Mouse (Mus musculus): ENCODE results near the gene Mrpl28. TPM values are rescaled to one million over a fixed set of nuclear protein-coding genes. Genes with fewer than 3 reads are reported as not detected.

Gene Mrpl28
- polyA plus RNA-seq, 1 experiment from 2014 or later: 170 TPM

GRCm38 (mm10) chr17:26122431-26123140 lies 714 bp upstream of the Mrpl28 start:
- no peak for DNase-seq
- H3K9me3 ChIP-seq (ENCODE audit: control insufficient read depth, low read length): no peaks in the 10 kb centered on the region
- WGBS: 54% methylated on average over 5 of the region's 5 CpGs
- H3K36me3 ChIP-seq (ENCODE audit: control insufficient read depth, insufficient read depth, low read length): peaks cover 24% of the 10 kb centered on the region
- H3K27ac ChIP-seq (replicated peaks; ENCODE audit: low read depth, low read length): no peak overlapping the region
- no peak overlapping the region for H3K9ac ChIP-seq (replicated peaks; ENCODE audit: low read length)
- ATAC-seq (ENCODE audit: low FRiP score, low TSS enrichment): no peak
- 0 out of 2 replicates have a peak, but pooled peaks cover 5% of the 10 kb centered on the region for H3K27me3 ChIP-seq (ENCODE audit: control insufficient read depth, insufficient read depth, low read length)
- H3K4me2 ChIP-seq (ENCODE audit: low read length): no peak overlapping the region
- no peak overlapping the region for H3K4me3 ChIP-seq (replicated peaks; ENCODE audit: low read depth, low read length)
- peaks cover 9% of the 10 kb centered on the region for H3K4me1 ChIP-seq (ENCODE audit: control insufficient read depth, insufficient read depth, low read length)

GRCm38 (mm10) chr17:26124560-26124959 lies 1.3 kb downstream of the Mrpl28 start:
- 90% methylated on average over 7 of the region's 7 CpGs for WGBS
- H3K9ac ChIP-seq (replicated peaks; ENCODE audit: low read length): no peak overlapping the region
- ATAC-seq (ENCODE audit: low FRiP score, low TSS enrichment) (no peak), DNase-seq (no peak)
- H3K36me3 ChIP-seq (ENCODE audit: control insufficient read depth, insufficient read depth, low read length): peaks cover 43% of the 10 kb centered on the region
- H3K9me3 ChIP-seq (ENCODE audit: control insufficient read depth, low read length): no peaks in the 10 kb centered on the region
- H3K4me1 ChIP-seq (ENCODE audit: control insufficient read depth, insufficient read depth, low read length): peaks cover 9% of the 10 kb centered on the region
- H3K27me3 ChIP-seq (ENCODE audit: control insufficient read depth, insufficient read depth, low read length): no peaks in the 10 kb centered on the region
- no peak overlapping the region for H3K27ac ChIP-seq (replicated peaks; ENCODE audit: low read depth, low read length)
- H3K4me2 ChIP-seq (ENCODE audit: low read length): peak overlapping the region; percentile 86
- H3K4me3 ChIP-seq (replicated peaks; ENCODE audit: low read depth, low read length): peak overlapping the region; percentile 90

GRCm38 (mm10) chr17:26125226-26125625 lies 1.9 kb downstream of the Mrpl28 start:
- ATAC-seq (ENCODE audit: low FRiP score, low TSS enrichment): no peak
- H3K36me3 ChIP-seq (ENCODE audit: control insufficient read depth, insufficient read depth, low read length): peaks cover 50% of the 10 kb centered on the region

GRCm38 (mm10) chr17:26131062-26131732 lies 7.9 kb downstream of the Mrpl28 start:
- peak; percentile 83 for ATAC-seq (ENCODE audit: low FRiP score, low TSS enrichment)
- Histone ChIP-seq H3K4me2 (ENCODE audit: low read length) (peak overlapping the region; percentile 66), H3K4me1 (ENCODE audit: control insufficient read depth, insufficient read depth, low read length) (peaks cover 13% of the 10 kb centered on the region), H3K9me3 (ENCODE audit: control insufficient read depth, low read length) (no peaks in the 10 kb centered on the region), H3K4me3 (replicated peaks; ENCODE audit: low read depth, low read length) (peak overlapping the region; percentile 44), H3K27me3 (ENCODE audit: control insufficient read depth, insufficient read depth, low read length) (no peaks in the 10 kb centered on the region), H3K27ac (replicated peaks; ENCODE audit: low read depth, low read length) (peak overlapping the region; percentile 85), H3K36me3 (ENCODE audit: control insufficient read depth, insufficient read depth, low read length) (peaks cover 40% of the 10 kb centered on the region), H3K9ac (replicated peaks; ENCODE audit: low read length) (peak overlapping the region; percentile 66)
- peak; percentile 88 for DNase-seq
- WGBS: 32% methylated on average over 18 of the region's 18 CpGs

More at GRCm38 (mm10) chr17:26125226-26125625, 1.9 kb downstream of the Mrpl28 start:
- no peak overlapping the region for H3K4me3 ChIP-seq (replicated peaks; ENCODE audit: low read depth, low read length)
- no peaks in the 10 kb centered on the region for H3K27me3 ChIP-seq (ENCODE audit: control insufficient read depth, insufficient read depth, low read length)
- H3K27ac ChIP-seq (replicated peaks; ENCODE audit: low read depth, low read length): no peak overlapping the region
- 92% methylated on average over 10 of the region's 10 CpGs for WGBS
- no peak overlapping the region for H3K9ac ChIP-seq (replicated peaks; ENCODE audit: low read length)
- peaks cover 9% of the 10 kb centered on the region for H3K4me1 ChIP-seq (ENCODE audit: control insufficient read depth, insufficient read depth, low read length)
- H3K4me2 ChIP-seq (ENCODE audit: low read length): no peak overlapping the region
- no peak for DNase-seq
- H3K9me3 ChIP-seq (ENCODE audit: control insufficient read depth, low read length): no peaks in the 10 kb centered on the region

GRCm38 (mm10) chr17:26131856-26132853 lies 8.9 kb downstream of the Mrpl28 start:
- peak; percentile 79 for DNase-seq
- peak overlapping the region; percentile 66 for H3K4me2 ChIP-seq (ENCODE audit: low read length)
- ATAC-seq (ENCODE audit: low FRiP score, low TSS enrichment): peak; percentile 70
- H3K36me3 ChIP-seq (ENCODE audit: control insufficient read depth, insufficient read depth, low read length): peaks cover 30% of the 10 kb centered on the region
- H3K27me3 ChIP-seq (ENCODE audit: control insufficient read depth, insufficient read depth, low read length): no peaks in the 10 kb centered on the region
- H3K9ac ChIP-seq (replicated peaks; ENCODE audit: low read length): peak overlapping the region; percentile 66
- peak overlapping the region; percentile 85 for H3K27ac ChIP-seq (replicated peaks; ENCODE audit: low read depth, low read length)
- WGBS: 20% methylated on average over 18 of the region's 18 CpGs
- peaks cover 13% of the 10 kb centered on the region for H3K4me1 ChIP-seq (ENCODE audit: control insufficient read depth, insufficient read depth, low read length)
- no peaks in the 10 kb centered on the region for H3K9me3 ChIP-seq (ENCODE audit: control insufficient read depth, low read length)
- peak overlapping the region; percentile 44 for H3K4me3 ChIP-seq (replicated peaks; ENCODE audit: low read depth, low read length)

- 87% methylated on average over 11 of the region's 11 CpGs for WGBS
- no peak overlapping the region; the same call in 1 of the 2 replicates for H3K4me2 ChIP-seq (ENCODE audit: low read length)
These were observed 13.9 kb downstream of the Mrpl28 start for GRCm38 (mm10) chr17:26137106-26137750.

GRCm38 (mm10) chr17:26137751-26138130 lies 14.4 kb downstream of the Mrpl28 start:
- Histone ChIP-seq H3K4me1 (ENCODE audit: control insufficient read depth, insufficient read depth, low read length) (peaks cover 36% of the 10 kb centered on the region), H3K4me2 (ENCODE audit: low read length) (peak overlapping the region; percentile 81), H3K9ac (replicated peaks; ENCODE audit: low read length) (no peak overlapping the region), H3K4me3 (replicated peaks; ENCODE audit: low read depth, low read length) (peak overlapping the region; percentile 80), H3K36me3 (ENCODE audit: control insufficient read depth, insufficient read depth, low read length) (peaks cover 5% of the 10 kb centered on the region), H3K27ac (replicated peaks; ENCODE audit: low read depth, low read length) (peak overlapping the region; percentile 94), H3K27me3 (ENCODE audit: control insufficient read depth, insufficient read depth, low read length) (no peaks in the 10 kb centered on the region), H3K9me3 (ENCODE audit: control insufficient read depth, low read length) (no peaks in the 10 kb centered on the region)
- DNase-seq: no peak
- 81% methylated on average over 2 of the region's 2 CpGs for WGBS
- no peak for ATAC-seq (ENCODE audit: low FRiP score, low TSS enrichment)

More at GRCm38 (mm10) chr17:26137106-26137750, 13.9 kb downstream of the Mrpl28 start:
- DNase-seq (no peak), ATAC-seq (ENCODE audit: low FRiP score, low TSS enrichment) (no peak)
- Histone ChIP-seq H3K27me3 (ENCODE audit: control insufficient read depth, insufficient read depth, low read length) (no peaks in the 10 kb centered on the region), H3K36me3 (ENCODE audit: control insufficient read depth, insufficient read depth, low read length) (no peaks in the 10 kb centered on the region), H3K4me1 (ENCODE audit: control insufficient read depth, insufficient read depth, low read length) (peaks cover 40% of the 10 kb centered on the region), H3K9ac (replicated peaks; ENCODE audit: low read length) (no peak overlapping the region), H3K27ac (replicated peaks; ENCODE audit: low read depth, low read length) (no peak overlapping the region), H3K9me3 (ENCODE audit: control insufficient read depth, low read length) (no peaks in the 10 kb centered on the region), H3K4me3 (replicated peaks; ENCODE audit: low read depth, low read length) (no peak overlapping the region)

All from midbrain, embryonic 14.5 days (tissue).